Mouse (Mus musculus) kidney, embryonic 15.5 days (tissue): Measurements from ENCODE around the gene Nbea. TPM values are rescaled to one million over a fixed set of nuclear protein-coding genes. Genes with fewer than 3 reads are reported as not detected.
A peak's percentile ranks its signal among the peaks of the same experiment; 100 is the strongest.

ENCODE experiments used
- ATAC-seq: fragments of 200-750 bp; cut with Nextera tagmentation; replicated peaks from 2 replicates; pipeline ENCODE4 v1.8.0; 2017; ENCODE audit warnings: moderate TSS enrichment; ENCODE audit not compliant: low FRiP score
- H3K27ac ChIP-seq: fragments of 300-500 bp; sonication (generic); 2 replicates; pipeline ENCODE4 v1.5.1; 2015; ENCODE audit warnings: mild to moderate bottlenecking, inconsistent platforms
- H3K27me3 ChIP-seq: fragments of 300-500 bp; sonication (generic); 2 replicates; pipeline ENCODE4 v1.6.1; 2015; ENCODE audit warnings: inconsistent platforms
- H3K36me3 ChIP-seq: fragments of 300-500 bp; sonication (generic); 2 replicates; pipeline ENCODE4 v1.6.1; 2015; ENCODE audit warnings: inconsistent platforms
- H3K4me1 ChIP-seq: fragments of 300-500 bp; sonication (generic); 2 replicates; pipeline ENCODE4 v1.6.1; 2015; ENCODE audit warnings: inconsistent platforms
- H3K4me2 ChIP-seq: fragments of 300-500 bp; sonication (generic); 2 replicates; pipeline ENCODE4 v1.6.1; 2015; ENCODE audit warnings: moderate library complexity, mild to moderate bottlenecking, inconsistent platforms
- H3K4me3 ChIP-seq: fragments of 300-500 bp; sonication (generic); replicated peaks from 2 replicates; pipeline ENCODE4 v1.5.1; 2015; ENCODE audit warnings: mild to moderate bottlenecking, inconsistent platforms
- H3K9ac ChIP-seq: fragments of 300-500 bp; sonication (generic); 2 replicates; pipeline ENCODE4 v1.6.1; 2015; ENCODE audit warnings: mild to moderate bottlenecking, inconsistent platforms
- H3K9me3 ChIP-seq: fragments of 300-500 bp; sonication (generic); replicated peaks from 2 replicates; pipeline ENCODE4 v1.6.1; 2016; ENCODE audit warnings: inconsistent platforms
- WGBS: fragments of 180-500 bp; shearing (Covaris S2); methylation state at CpG from one replicate; pipeline ENCODE4 v1.1.7; 2015; ENCODE audit warnings: mixed read lengths; 5-methylcytosine and 5-hydroxymethylcytosine counted together
- polyA plus RNA-seq: library from polyadenylated mRNA; unstranded; fragments of >200 nt; fragmentation: Nextera tagmentation; extraction: Ambion mirVana; gene quantifications from 2 replicates; pipeline ENCODE4 v1.2.1, GENCODE M21; 2015

Gene Nbea
- polyA plus RNA-seq, 1 experiment from 2014 or later = 8.1 TPM

DNA sequence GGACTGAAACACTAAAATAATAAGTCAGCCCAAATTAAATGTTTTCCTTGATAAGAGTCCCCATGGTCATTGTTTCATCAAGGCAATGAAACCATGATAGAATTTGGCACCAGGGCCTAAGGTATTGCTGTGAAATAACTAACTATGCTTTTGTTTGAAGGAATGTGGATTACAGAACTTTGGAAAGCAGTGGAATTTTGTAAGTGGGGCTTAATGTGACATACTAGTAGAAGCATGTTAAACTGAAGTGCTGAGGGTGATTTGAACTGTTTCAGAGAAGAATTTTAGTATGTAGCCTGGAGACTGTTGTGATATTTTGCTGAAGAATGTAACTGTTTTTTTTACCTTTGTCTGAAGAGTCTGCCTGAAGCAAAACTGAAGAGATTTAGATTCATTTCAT, 66.9 kb downstream of the Nbea start:
- Histone ChIP-seq H3K9me3 (no peaks in the 10 kb centered on the region), H3K4me1 (no peaks in the 10 kb centered on the region), H3K36me3 (0 out of 2 replicates have a peak, but pooled peaks cover 4% of the 10 kb centered on the region), H3K27me3 (no peaks in the 10 kb centered on the region), H3K4me3 (no peak overlapping the region), H3K27ac (no peak overlapping the region), H3K4me2 (no peak overlapping the region), H3K9ac (no peak overlapping the region)
- no peak for ATAC-seq

- Histone ChIP-seq H3K9ac (no peak overlapping the region), H3K36me3 (no peaks in the 10 kb centered on the region), H3K4me1 (no peaks in the 10 kb centered on the region), H3K4me3 (no peak overlapping the region), H3K27me3 (no peaks in the 10 kb centered on the region), H3K4me2 (no peak overlapping the region), H3K9me3 (no peaks in the 10 kb centered on the region), H3K27ac (no peak overlapping the region)
- no peak for ATAC-seq
- 45% methylated on average over 2 of the region's 2 CpGs for WGBS
These were observed 75.4 kb downstream of the Nbea start for GRCm38 (mm10) chr3:56108101-56108500.

DNA sequence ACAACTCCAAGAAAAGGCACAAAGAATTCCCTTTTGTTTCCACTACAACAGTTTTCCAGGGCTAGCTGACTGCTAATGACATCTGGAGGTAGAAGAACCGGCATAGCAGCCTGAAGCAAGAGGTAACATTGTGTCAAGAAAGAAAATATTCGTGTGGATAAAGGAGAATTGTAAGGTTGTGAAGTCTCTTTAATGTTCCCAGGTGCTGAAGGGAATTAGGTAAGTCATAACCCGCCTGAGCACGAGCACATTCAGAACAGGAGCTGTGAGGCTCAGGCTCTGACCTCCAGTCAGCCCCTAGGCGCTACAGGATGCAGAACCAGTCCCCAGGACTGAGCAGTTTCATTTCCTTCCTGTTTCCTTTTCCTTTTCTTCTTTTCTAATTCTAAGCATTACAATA, 86.4 kb downstream of the Nbea start:
- ATAC-seq = no peak
- Histone ChIP-seq H3K9me3 (no peaks in the 10 kb centered on the region), H3K27ac (peak overlapping the region; percentile 1; the same call in 1 of the 2 replicates), H3K4me1 (0 out of 2 replicates have a peak, but pooled peaks cover 4% of the 10 kb centered on the region), H3K4me3 (no peak overlapping the region), H3K27me3 (no peaks in the 10 kb centered on the region), H3K4me2 (no peak overlapping the region), H3K36me3 (no peaks in the 10 kb centered on the region), H3K9ac (no peak overlapping the region)
- WGBS = 35% methylated on average over 5 of the region's 5 CpGs

- Histone ChIP-seq H3K4me3 (no peak overlapping the region), H3K36me3 (no peaks in the 10 kb centered on the region; the same call in 1 of the 2 replicates), H3K9ac (no peak overlapping the region), H3K4me1 (no peaks in the 10 kb centered on the region), H3K9me3 (no peaks in the 10 kb centered on the region), H3K27me3 (no peaks in the 10 kb centered on the region), H3K4me2 (no peak overlapping the region), H3K27ac (no peak overlapping the region)
- ATAC-seq = no peak
- WGBS = 91% methylated on average over 1 of the region's 1 CpGs
These were observed 104.4 kb downstream of the Nbea start for GRCm38 (mm10) chr3:56079015-56079612.

- no peak overlapping the region for H3K27ac ChIP-seq
- H3K27me3 ChIP-seq = no peaks in the 10 kb centered on the region
- no peak for ATAC-seq
- no peak overlapping the region for H3K4me3 ChIP-seq
- no peaks in the 10 kb centered on the region for H3K9me3 ChIP-seq
- H3K4me2 ChIP-seq = no peak overlapping the region
- H3K9ac ChIP-seq = no peak overlapping the region
- H3K36me3 ChIP-seq = no peaks in the 10 kb centered on the region
- H3K4me1 ChIP-seq = no peaks in the 10 kb centered on the region
- WGBS = 74% methylated on average over 6 of the region's 6 CpGs
These were observed 115.7 kb downstream of the Nbea start for GRCm38 (mm10) chr3:56067849-56068248.

GRCm38 (mm10) chr3:56066360-56067040, 117.0 kb downstream of the Nbea start:
- Histone ChIP-seq H3K4me2 (no peak overlapping the region), H3K27ac (no peak overlapping the region), H3K36me3 (no peaks in the 10 kb centered on the region), H3K9ac (no peak overlapping the region), H3K27me3 (no peaks in the 10 kb centered on the region), H3K4me3 (no peak overlapping the region), H3K4me1 (no peaks in the 10 kb centered on the region), H3K9me3 (no peaks in the 10 kb centered on the region)
- no peak for ATAC-seq
- WGBS = 84% methylated on average over 1 of the region's 1 CpGs

- H3K27ac ChIP-seq = no peak overlapping the region
- H3K27me3 ChIP-seq = no peaks in the 10 kb centered on the region
- no peaks in the 10 kb centered on the region for H3K9me3 ChIP-seq
- WGBS = 82% methylated on average over 4 of the region's 4 CpGs
- no peak overlapping the region for H3K4me2 ChIP-seq
- no peak overlapping the region for H3K9ac ChIP-seq
- H3K4me1 ChIP-seq = no peaks in the 10 kb centered on the region
- no peak for ATAC-seq
- no peaks in the 10 kb centered on the region for H3K36me3 ChIP-seq
- no peak overlapping the region for H3K4me3 ChIP-seq
These were observed 118.3 kb downstream of the Nbea start for GRCm38 (mm10) chr3:56065234-56065633.

DNA sequence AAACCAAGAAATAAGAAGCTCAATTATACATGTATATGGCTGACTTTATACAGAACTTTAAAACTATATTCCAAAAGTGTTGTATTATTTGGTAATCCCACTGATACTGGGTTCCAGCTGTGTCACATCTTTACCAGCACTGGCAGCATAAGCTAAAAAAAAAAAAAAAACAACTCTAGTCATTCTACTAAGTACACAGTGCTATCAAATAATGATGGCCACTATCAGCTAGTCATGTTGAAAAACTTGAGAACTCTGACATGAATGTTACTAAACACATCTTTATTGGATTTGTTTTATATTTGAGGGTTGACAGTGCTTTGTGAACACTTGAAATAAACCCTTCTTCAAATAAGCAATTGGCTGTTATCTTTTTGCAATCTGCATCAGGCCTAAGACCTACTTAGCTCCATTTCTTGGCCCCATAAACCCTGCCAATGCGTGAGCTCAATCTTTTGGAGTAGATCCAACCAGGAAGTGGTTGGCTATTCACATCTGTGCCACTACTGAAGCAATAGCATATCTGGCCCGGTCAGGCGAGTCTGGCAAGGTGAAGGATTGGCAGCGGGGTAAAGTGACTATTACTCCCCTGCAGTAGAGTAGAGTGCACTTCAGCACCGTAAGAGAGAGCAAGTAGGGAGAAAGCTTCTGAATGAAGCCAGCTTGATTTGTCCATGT, 137.7 kb downstream of the Nbea start:
- H3K27ac ChIP-seq = no peak overlapping the region
- 81% methylated on average over 5 of the region's 5 CpGs for WGBS
- H3K27me3 ChIP-seq = no peaks in the 10 kb centered on the region
- no peaks in the 10 kb centered on the region for H3K4me1 ChIP-seq
- no peaks in the 10 kb centered on the region for H3K9me3 ChIP-seq
- no peaks in the 10 kb centered on the region for H3K36me3 ChIP-seq
- H3K4me3 ChIP-seq = no peak overlapping the region
- no peak overlapping the region for H3K9ac ChIP-seq
- no peak; the same call in 1 of the 2 replicates for ATAC-seq
- H3K4me2 ChIP-seq = no peak overlapping the region

- ATAC-seq = no peak
These were observed 140.4 kb downstream of the Nbea start for GRCm38 (mm10) chr3:56043091-56043490.

GRCm38 (mm10) chr3:56039494-56039893, 144.0 kb downstream of the Nbea start:
- Histone ChIP-seq H3K27ac (no peak overlapping the region), H3K4me2 (no peak overlapping the region), H3K9ac (no peak overlapping the region), H3K4me1 (no peaks in the 10 kb centered on the region), H3K4me3 (no peak overlapping the region), H3K36me3 (no peaks in the 10 kb centered on the region), H3K9me3 (no peaks in the 10 kb centered on the region), H3K27me3 (no peaks in the 10 kb centered on the region)
- ATAC-seq = no peak
- WGBS = 86% methylated on average over 1 of the region's 1 CpGs

More at GRCm38 (mm10) chr3:56043091-56043490, 140.4 kb downstream of the Nbea start:
- Histone ChIP-seq H3K9me3 (no peaks in the 10 kb centered on the region), H3K36me3 (no peaks in the 10 kb centered on the region), H3K9ac (no peak overlapping the region), H3K27ac (no peak overlapping the region), H3K4me3 (no peak overlapping the region), H3K4me1 (no peaks in the 10 kb centered on the region), H3K4me2 (no peak overlapping the region), H3K27me3 (no peaks in the 10 kb centered on the region)
- 77% methylated on average over 1 of the region's 1 CpGs for WGBS

GRCm38 (mm10) chr3:56034596-56034995, 148.9 kb downstream of the Nbea start:
- WGBS = 75% methylated on average over 3 of the region's 3 CpGs
- no peaks in the 10 kb centered on the region for H3K4me1 ChIP-seq
- no peak overlapping the region for H3K27ac ChIP-seq
- no peak overlapping the region for H3K4me3 ChIP-seq
- H3K27me3 ChIP-seq = no peaks in the 10 kb centered on the region
- no peak overlapping the region for H3K4me2 ChIP-seq
- no peak for ATAC-seq
- no peaks in the 10 kb centered on the region for H3K9me3 ChIP-seq
- peaks cover 3% of the 10 kb centered on the region for H3K36me3 ChIP-seq
- H3K9ac ChIP-seq = no peak overlapping the region

- Histone ChIP-seq H3K4me3 (no peak overlapping the region), H3K4me1 (no peaks in the 10 kb centered on the region), H3K9me3 (no peaks in the 10 kb centered on the region), H3K27me3 (no peaks in the 10 kb centered on the region), H3K9ac (no peak overlapping the region), H3K4me2 (no peak overlapping the region), H3K36me3 (peaks cover 13% of the 10 kb centered on the region; the same call in 1 of the 2 replicates), H3K27ac (no peak overlapping the region)
- no peak for ATAC-seq
- 90% methylated on average over 3 of the region's 3 CpGs for WGBS
These were observed 165.0 kb downstream of the Nbea start for GRCm38 (mm10) chr3:56018494-56018893.
